Mouse (Mus musculus) neural tube, embryonic 13.5 days (tissue): ENCODE measurements around the gene Cfap52. TPM values are rescaled to one million over a fixed set of nuclear protein-coding genes. Genes with fewer than 3 reads are reported as not detected.

Experiments used
- ATAC-seq: fragments of 200-750 bp; cut with Nextera tagmentation; 2 replicates; pipeline ENCODE4 v1.8.0; 2017; ENCODE audit warnings: low read depth, mild to moderate bottlenecking, moderate TSS enrichment, moderate library complexity
- H3K27ac ChIP-seq: fragments of 300-500 bp; sonication (generic); replicated peaks from 2 replicates; pipeline ENCODE4 v1.5.1; 2015; ENCODE audit warnings: moderate library complexity, mild to moderate bottlenecking, inconsistent platforms
- H3K27me3 ChIP-seq: fragments of 300-500 bp; sonication (generic); 2 replicates; pipeline ENCODE4 v1.6.1; 2015; ENCODE audit warnings: mild to moderate bottlenecking, inconsistent platforms
- H3K36me3 ChIP-seq: fragments of 300-500 bp; sonication (generic); 2 replicates; pipeline ENCODE4 v1.6.1; 2015; ENCODE audit warnings: mild to moderate bottlenecking, inconsistent platforms
- H3K4me1 ChIP-seq: fragments of 300-500 bp; sonication (generic); replicated peaks from 2 replicates; pipeline ENCODE4 v1.6.1; 2015; ENCODE audit warnings: inconsistent platforms
- H3K4me2 ChIP-seq: fragments of 300-500 bp; sonication (generic); 2 replicates; pipeline ENCODE4 v1.6.1; 2015; ENCODE audit warnings: inconsistent platforms, mild to moderate bottlenecking, moderate library complexity
- H3K4me3 ChIP-seq: fragments of 300-500 bp; sonication (generic); 2 replicates; pipeline ENCODE4 v1.5.1; 2015; ENCODE audit warnings: mild to moderate bottlenecking, inconsistent platforms
- H3K9ac ChIP-seq: fragments of 300-500 bp; sonication (generic); 2 replicates; pipeline ENCODE4 v1.6.1; 2015; ENCODE audit warnings: moderate library complexity, mild to moderate bottlenecking, inconsistent platforms
- H3K9me3 ChIP-seq: fragments of 300-500 bp; sonication (generic); 2 replicates; pipeline ENCODE4 v1.6.1; 2016; ENCODE audit warnings: inconsistent platforms
- WGBS: fragments of 180-500 bp; shearing (Covaris S2); methylation state at CpG from one replicate; pipeline ENCODE4 v1.1.7; 2015; 5-methylcytosine and 5-hydroxymethylcytosine counted together
- polyA plus RNA-seq: library from polyadenylated mRNA; unstranded; fragments of >200 nt; fragmentation: Nextera tagmentation; extraction: Ambion mirVana; gene quantifications from 2 replicates; pipeline ENCODE4 v1.2.1, GENCODE M21; 2015

Cfap52 gene
- polyA plus RNA-seq = 0.95 and 1.6 TPM in 2 replicates

GRCm38 (mm10) chr11:67965242-67965883 lies at the start of gene Cfap52:
Gene Cfap52, minus strand, starts transcription at chr11:67965651.
- peak; percentile 66; the same call in 1 of the 2 replicates for ATAC-seq
- Histone ChIP-seq H3K9me3 (no peaks in the 10 kb centered on the region), H3K27me3 (no peaks in the 10 kb centered on the region), H3K4me3 (peak within 1 kb of the TSS; percentile 81), H3K27ac (peak within 1 kb of the TSS; percentile 47; the same call in 1 of the 2 replicates), H3K4me1 (peaks cover 22% of the 10 kb centered on the region), H3K4me2 (peak within 1 kb of the TSS; percentile 96), H3K36me3 (peaks cover 4% of the 10 kb centered on the region; the same call in 1 of the 2 replicates), H3K9ac (peak within 1 kb of the TSS; percentile 90)
- WGBS = 7% methylated on average over 15 of the region's 15 CpGs

DNA sequence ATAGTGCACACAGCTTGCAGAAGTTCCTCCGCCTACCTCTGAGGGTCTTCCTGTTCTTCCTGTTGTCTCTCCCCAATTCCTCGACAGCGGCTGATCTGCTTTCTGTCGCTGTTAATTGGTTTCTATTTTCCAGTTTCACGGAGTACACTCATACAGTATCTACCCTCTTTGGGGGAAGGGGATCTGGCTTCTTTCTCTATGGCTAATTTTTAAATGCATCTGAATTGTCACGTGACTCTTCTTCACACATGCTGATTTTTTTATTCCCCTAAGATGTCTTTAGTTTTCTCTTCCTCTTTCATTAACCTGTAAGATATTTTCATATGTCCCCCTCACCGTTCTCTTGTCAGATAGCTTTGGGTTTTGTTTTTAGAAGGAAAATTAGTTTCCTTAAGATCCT lies 46.8 kb upstream of the Cfap52 start:
- Histone ChIP-seq H3K4me3 (no peak overlapping the region), H3K27ac (no peak overlapping the region), H3K4me1 (peaks cover 12% of the 10 kb centered on the region), H3K36me3 (peaks cover 3% of the 10 kb centered on the region; the same call in 1 of the 2 replicates), H3K9me3 (no peaks in the 10 kb centered on the region), H3K9ac (no peak overlapping the region), H3K27me3 (no peaks in the 10 kb centered on the region), H3K4me2 (no peak overlapping the region)
- WGBS = 89% methylated on average over 7 of the region's 7 CpGs
- no peak for ATAC-seq

- Histone ChIP-seq H3K9me3 (no peaks in the 10 kb centered on the region), H3K36me3 (peaks cover 3% of the 10 kb centered on the region; the same call in 1 of the 2 replicates), H3K4me1 (peaks cover 22% of the 10 kb centered on the region), H3K9ac (no peak overlapping the region), H3K4me3 (no peak overlapping the region), H3K27me3 (no peaks in the 10 kb centered on the region), H3K4me2 (no peak overlapping the region), H3K27ac (no peak overlapping the region)
- 75% methylated on average over 5 of the region's 5 CpGs for WGBS
- no peak for ATAC-seq
These were observed 43.9 kb upstream of the Cfap52 start for GRCm38 (mm10) chr11:68009377-68009776.

- H3K4me2 ChIP-seq = no peak overlapping the region
- H3K4me3 ChIP-seq = no peak overlapping the region
- peaks cover 30% of the 10 kb centered on the region for H3K4me1 ChIP-seq
- H3K9ac ChIP-seq = no peak overlapping the region
- no peak for ATAC-seq
- 0 out of 2 replicates have a peak, but pooled peaks cover 3% of the 10 kb centered on the region for H3K27me3 ChIP-seq
- no peak overlapping the region for H3K27ac ChIP-seq
- no peaks in the 10 kb centered on the region for H3K9me3 ChIP-seq
- peaks cover 3% of the 10 kb centered on the region; the same call in 1 of the 2 replicates for H3K36me3 ChIP-seq
- WGBS = 25% methylated on average over 6 of the region's 6 CpGs
These were observed 42.2 kb upstream of the Cfap52 start for GRCm38 (mm10) chr11:68007645-68008044.

- Histone ChIP-seq H3K36me3 (no peaks in the 10 kb centered on the region), H3K9me3 (no peaks in the 10 kb centered on the region), H3K4me3 (no peak overlapping the region), H3K4me1 (peaks cover 30% of the 10 kb centered on the region), H3K9ac (no peak overlapping the region), H3K27ac (no peak overlapping the region), H3K27me3 (0 out of 2 replicates have a peak, but pooled peaks cover 3% of the 10 kb centered on the region), H3K4me2 (no peak overlapping the region)
- ATAC-seq = no peak
- 22% methylated on average over 8 of the region's 8 CpGs for WGBS
These were observed 40.9 kb upstream of the Cfap52 start for GRCm38 (mm10) chr11:68006216-68006789.

DNA sequence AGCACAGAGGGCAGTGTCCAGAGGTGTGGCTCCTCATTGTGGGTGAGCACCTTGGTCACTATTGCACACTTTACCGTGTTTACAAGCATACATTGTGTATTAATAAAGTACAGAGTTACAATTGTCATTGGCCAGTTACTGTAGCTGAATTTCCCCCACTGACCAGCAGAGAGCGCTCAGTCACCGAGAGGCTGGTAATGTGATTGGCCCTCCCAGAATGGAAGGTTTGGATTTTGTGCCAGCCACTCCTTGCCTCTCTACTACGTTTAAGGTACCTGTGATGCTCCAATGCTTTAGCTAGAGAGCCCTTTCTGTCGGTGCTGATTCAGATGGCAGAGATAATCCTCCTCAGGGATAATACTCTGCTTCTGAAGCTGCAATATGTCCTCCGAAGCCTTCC lies 38.7 kb upstream of the Cfap52 start:
- H3K9ac ChIP-seq = no peak overlapping the region
- peaks cover 30% of the 10 kb centered on the region for H3K4me1 ChIP-seq
- H3K4me3 ChIP-seq = no peak overlapping the region
- H3K27me3 ChIP-seq = 0 out of 2 replicates have a peak, but pooled peaks cover 3% of the 10 kb centered on the region
- WGBS = 20% methylated on average over 6 of the region's 6 CpGs
- ATAC-seq = no peak
- no peaks in the 10 kb centered on the region for H3K36me3 ChIP-seq
- H3K4me2 ChIP-seq = no peak overlapping the region
- no peaks in the 10 kb centered on the region for H3K9me3 ChIP-seq
- H3K27ac ChIP-seq = no peak overlapping the region

DNA sequence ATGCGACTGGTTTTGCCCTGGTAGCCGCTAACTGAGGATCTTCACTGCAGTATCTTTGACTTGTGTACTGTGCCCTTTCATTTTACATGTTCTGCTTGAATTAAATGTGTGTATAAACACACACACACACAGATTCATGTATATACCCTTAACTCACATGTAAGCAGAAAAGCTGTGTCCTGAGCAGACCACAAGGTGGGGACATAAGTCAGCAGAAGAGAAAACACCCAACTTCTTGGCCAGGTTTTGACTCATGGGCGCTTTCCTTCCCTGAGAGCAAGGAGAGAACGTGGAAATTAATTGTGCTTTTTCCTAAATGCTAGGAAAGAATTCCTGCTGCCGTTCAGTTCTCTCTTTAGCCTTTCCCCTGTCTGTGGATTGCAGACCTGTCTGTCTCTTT lies 34.2 kb upstream of the Cfap52 start:
- Histone ChIP-seq H3K27ac (no peak overlapping the region), H3K27me3 (0 out of 2 replicates have a peak, but pooled peaks cover 3% of the 10 kb centered on the region), H3K36me3 (no peaks in the 10 kb centered on the region), H3K4me2 (no peak overlapping the region), H3K4me1 (peaks cover 8% of the 10 kb centered on the region; the same call in 1 of the 2 replicates), H3K9ac (no peak overlapping the region), H3K4me3 (no peak overlapping the region), H3K9me3 (no peaks in the 10 kb centered on the region)
- no peak for ATAC-seq
- WGBS = 77% methylated on average over 5 of the region's 5 CpGs

DNA sequence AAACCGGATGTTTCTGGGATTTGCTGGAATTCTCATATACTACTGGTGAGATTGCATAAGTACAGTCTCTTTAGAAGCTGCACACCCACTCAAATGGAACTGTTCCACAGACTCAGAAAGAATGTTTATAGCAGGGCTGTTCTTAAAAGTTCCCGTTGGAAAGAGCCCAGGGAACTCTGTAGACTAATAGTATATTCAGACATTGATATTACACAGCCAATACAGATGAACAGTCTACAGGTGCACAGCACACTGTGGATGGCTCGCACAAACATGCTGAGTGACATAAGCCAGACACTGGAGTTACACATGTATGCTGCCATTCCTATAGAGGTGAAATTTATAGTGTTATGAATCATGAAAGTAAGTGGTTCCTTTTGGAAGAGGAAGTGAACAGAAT lies 33.5 kb upstream of the Cfap52 start:
- WGBS = 90% methylated on average over 3 of the region's 3 CpGs
- Histone ChIP-seq H3K9me3 (no peaks in the 10 kb centered on the region), H3K27ac (no peak overlapping the region), H3K9ac (no peak overlapping the region), H3K4me2 (no peak overlapping the region), H3K36me3 (no peaks in the 10 kb centered on the region), H3K4me3 (no peak overlapping the region), H3K27me3 (0 out of 2 replicates have a peak, but pooled peaks cover 3% of the 10 kb centered on the region), H3K4me1 (peaks cover 6% of the 10 kb centered on the region; the same call in 1 of the 2 replicates)
- no peak for ATAC-seq

DNA sequence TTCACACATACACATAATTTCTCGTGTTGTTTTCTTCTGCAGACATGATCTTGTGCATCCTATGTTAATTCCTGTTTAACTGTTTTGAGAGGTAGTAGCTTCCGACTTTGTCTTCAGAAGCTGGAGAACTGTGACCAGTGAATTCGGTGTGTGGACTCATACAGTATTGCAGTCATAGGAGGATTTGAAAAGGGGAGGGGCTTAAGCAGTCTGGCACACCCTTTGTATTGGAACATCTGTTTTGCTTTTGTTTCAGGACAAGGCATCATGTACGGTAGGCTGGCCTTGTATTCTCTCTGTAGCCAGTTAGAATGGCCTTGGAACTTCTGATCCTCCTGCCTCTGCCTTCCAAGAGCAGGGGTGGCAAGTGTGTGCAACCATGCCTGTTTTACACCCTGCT lies 30.5 kb upstream of the Cfap52 start:
- Histone ChIP-seq H3K9ac (no peak overlapping the region), H3K4me3 (no peak overlapping the region), H3K27me3 (no peaks in the 10 kb centered on the region), H3K36me3 (peaks cover 4% of the 10 kb centered on the region; the same call in 1 of the 2 replicates), H3K4me1 (no peaks in the 10 kb centered on the region), H3K9me3 (no peaks in the 10 kb centered on the region), H3K27ac (no peak overlapping the region), H3K4me2 (no peak overlapping the region)
- WGBS = 77% methylated on average over 4 of the region's 4 CpGs
- ATAC-seq = no peak

DNA sequence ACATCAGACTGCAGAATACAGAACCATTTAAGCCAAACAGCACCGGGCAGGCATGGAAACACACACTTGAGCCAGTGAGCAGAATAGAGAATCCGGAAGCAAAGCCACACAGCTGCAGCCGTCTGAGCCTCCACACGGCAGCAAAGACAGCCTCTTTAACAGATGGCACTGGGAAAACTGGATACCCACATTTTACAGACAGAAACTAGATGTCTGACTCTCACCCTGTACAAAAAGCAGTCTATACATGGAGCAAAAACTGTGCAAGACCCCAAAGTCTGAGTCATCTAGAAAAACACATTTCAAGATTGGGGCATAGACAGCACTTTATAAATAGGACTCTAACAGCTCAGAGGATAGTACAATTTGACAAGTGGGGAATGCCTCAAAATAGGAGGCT lies 25.8 kb upstream of the Cfap52 start:
- Histone ChIP-seq H3K4me1 (no peaks in the 10 kb centered on the region), H3K9me3 (no peaks in the 10 kb centered on the region), H3K9ac (no peak overlapping the region), H3K27me3 (no peaks in the 10 kb centered on the region), H3K36me3 (peaks cover 8% of the 10 kb centered on the region), H3K4me3 (no peak overlapping the region), H3K27ac (no peak overlapping the region), H3K4me2 (no peak overlapping the region)
- 86% methylated on average over 4 of the region's 4 CpGs for WGBS
- no peak for ATAC-seq

GRCm38 (mm10) chr11:67983564-67983963 lies 18.1 kb upstream of the Cfap52 start:
- H3K9ac ChIP-seq = no peak overlapping the region
- H3K4me2 ChIP-seq = no peak overlapping the region
- no peak for ATAC-seq
- 94% methylated on average over 6 of the region's 6 CpGs for WGBS
- no peaks in the 10 kb centered on the region for H3K9me3 ChIP-seq
- peaks cover 20% of the 10 kb centered on the region for H3K36me3 ChIP-seq
- no peak overlapping the region for H3K27ac ChIP-seq
- H3K4me1 ChIP-seq = no peaks in the 10 kb centered on the region
- H3K27me3 ChIP-seq = no peaks in the 10 kb centered on the region
- no peak overlapping the region for H3K4me3 ChIP-seq

- no peak for ATAC-seq
- Histone ChIP-seq H3K36me3 (peaks cover 34% of the 10 kb centered on the region), H3K4me1 (no peaks in the 10 kb centered on the region), H3K27ac (no peak overlapping the region), H3K27me3 (no peaks in the 10 kb centered on the region), H3K4me3 (no peak overlapping the region), H3K4me2 (no peak overlapping the region), H3K9ac (no peak overlapping the region), H3K9me3 (no peaks in the 10 kb centered on the region)
- 9% methylated on average over 2 of the region's 2 CpGs for WGBS
These were observed 9.8 kb upstream of the Cfap52 start for GRCm38 (mm10) chr11:67975252-67975651.
